Mouse (Mus musculus): ENCODE measurements around the gene Zmiz1.

GRCm38 (mm10) chr14:25511967-25512366 lies 53.0 kb downstream of the Zmiz1 start:
- no peak for TF ChIP-seq POLR2A (IDR thresholded peaks at IDR 0.05; ENCODE audit: low read depth, low read length)
- TF ChIP-seq GABPA (IDR thresholded peaks at IDR 0.05; ENCODE audit: insufficient replicate concordance, low read depth, low read length), result no peak
- no peak for TF ChIP-seq HCFC1 (IDR thresholded peaks at IDR 0.05; ENCODE audit: low read depth, low read length)
- TF ChIP-seq USF1 (IDR thresholded peaks at IDR 0.05; ENCODE audit: low read depth, low read length), result no peak
- no peak for TF ChIP-seq CTCF (conservative IDR thresholded peaks at IDR 0.05 in 1 of 2, IDR thresholded peaks at IDR 0.05 in 1 of 2; ENCODE audit: low read depth in 2 of 2, low read length in 2 of 2)
- TF ChIP-seq RAD21 (IDR thresholded peaks at IDR 0.05; ENCODE audit: low read depth, low read length), result no peak
- TF ChIP-seq NELFE (IDR thresholded peaks at IDR 0.05; ENCODE audit: low read depth, low read length), result no peak

All from CH12.LX (cell line).